Mouse (Mus musculus) C2C12 (cell line): ENCODE measurements around the gene Gm20696.

ENCODE experiments used
- CTCF ChIP-seq: IDR thresholded peaks from one replicate; pipeline ENCODE4 v1.5.1; 2011; ENCODE audit not compliant: control insufficient read depth, insufficient read depth, insufficient read length
- FOSL1 ChIP-seq: IDR thresholded peaks from one replicate; pipeline ENCODE4 v1.8.0; 2011; ENCODE audit warnings: mild to moderate bottlenecking, low read length; ENCODE audit not compliant: poor library complexity, insufficient read depth, severe bottlenecking
- MAX ChIP-seq: IDR thresholded peaks from one replicate; pipeline ENCODE4 v1.6.1; 2011; ENCODE audit warnings: mild to moderate bottlenecking, control low read depth
- USF1 ChIP-seq: IDR thresholded peaks from one replicate; pipeline ENCODE4 v1.6.1; 2011; ENCODE audit warnings: low read depth, mild to moderate bottlenecking, control low read depth, moderate library complexity

GRCm38 (mm10) chr6:99320444-99320843, 346.2 kb downstream of the Gm20696 start:
- no peak for TF ChIP-seq FOSL1
- no peak for TF ChIP-seq USF1
- no peak for TF ChIP-seq CTCF
- no peak for TF ChIP-seq MAX
